Mouse (Mus musculus) mature B cell (primary cell): ENCODE results near the gene Snx14.
"Not testable (repeated sequence)": the region's sequence is repeated elsewhere in the genome, so short reads cannot be mapped to it uniquely, and the experiment has no call there.

Experiments used
- in situ Hi-C: fragments of 300-500 bp; cut with MboI; formaldehyde crosslinking; loops from 2 replicates; pipeline ENCODE4 v1.14.3; 2019

Gene Snx14

DNA sequence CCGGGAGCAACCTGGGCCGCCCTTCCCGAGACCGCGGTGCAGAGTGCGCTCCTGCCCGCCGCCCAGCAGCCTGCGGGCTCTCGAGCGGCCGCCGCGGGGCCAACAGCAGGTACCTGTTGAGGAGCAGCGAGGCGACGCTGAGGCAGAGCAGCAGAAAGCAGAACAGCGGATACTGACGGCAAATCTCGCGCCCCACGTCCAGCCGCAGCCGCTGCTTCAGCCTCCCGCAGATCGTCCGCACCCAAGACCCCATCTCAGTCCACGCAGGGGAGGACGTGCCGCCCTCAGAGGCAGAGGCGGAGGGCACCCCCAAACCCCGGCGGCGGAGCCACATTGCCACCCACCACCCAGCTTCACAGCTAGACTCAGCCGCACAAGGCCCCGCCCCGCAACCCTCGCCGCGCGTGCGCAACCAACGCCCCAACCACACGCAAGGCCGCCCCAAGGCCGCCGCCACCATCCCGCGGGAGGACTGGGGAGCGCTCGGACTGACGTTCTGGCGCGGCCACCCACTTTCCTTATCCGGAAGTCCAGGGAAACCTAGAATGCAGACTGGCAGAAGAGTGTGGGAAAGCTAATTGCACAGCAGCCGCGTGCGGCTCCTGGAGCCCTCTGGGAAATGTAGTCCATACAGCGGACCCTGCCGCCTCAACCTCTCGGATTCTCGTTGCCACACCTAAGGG is at the start of gene Snx14:
Gene Snx14, minus strand, starts transcription at position 404 of the 683 bp plus-strand sequence.
- in situ Hi-C loops, result no loop called here

DNA sequence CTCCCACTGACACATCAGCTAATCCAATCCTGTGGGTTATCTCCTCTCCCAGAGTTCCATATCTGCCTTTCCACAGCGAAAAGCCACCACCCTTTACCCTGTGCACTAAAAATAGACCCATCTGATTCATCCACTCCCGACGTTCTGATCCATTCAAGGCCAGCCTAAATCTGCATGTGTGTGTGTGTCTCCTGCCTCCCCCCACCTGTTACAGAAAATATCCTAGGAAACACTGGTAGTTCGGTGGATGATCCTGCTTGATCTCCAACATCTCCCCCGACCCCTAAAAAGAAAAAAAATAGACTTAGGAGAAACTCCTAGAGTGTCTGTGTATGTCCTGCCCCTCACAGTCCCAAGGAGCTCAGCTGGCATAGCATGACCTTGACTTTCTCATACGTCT is 45.8 kb upstream of the Snx14 start:
- in situ Hi-C loops, result loop anchor here (5.0 kb wide), 1 partner anchor 38 kb away; no protein-coding TSS in a partner anchor

DNA sequence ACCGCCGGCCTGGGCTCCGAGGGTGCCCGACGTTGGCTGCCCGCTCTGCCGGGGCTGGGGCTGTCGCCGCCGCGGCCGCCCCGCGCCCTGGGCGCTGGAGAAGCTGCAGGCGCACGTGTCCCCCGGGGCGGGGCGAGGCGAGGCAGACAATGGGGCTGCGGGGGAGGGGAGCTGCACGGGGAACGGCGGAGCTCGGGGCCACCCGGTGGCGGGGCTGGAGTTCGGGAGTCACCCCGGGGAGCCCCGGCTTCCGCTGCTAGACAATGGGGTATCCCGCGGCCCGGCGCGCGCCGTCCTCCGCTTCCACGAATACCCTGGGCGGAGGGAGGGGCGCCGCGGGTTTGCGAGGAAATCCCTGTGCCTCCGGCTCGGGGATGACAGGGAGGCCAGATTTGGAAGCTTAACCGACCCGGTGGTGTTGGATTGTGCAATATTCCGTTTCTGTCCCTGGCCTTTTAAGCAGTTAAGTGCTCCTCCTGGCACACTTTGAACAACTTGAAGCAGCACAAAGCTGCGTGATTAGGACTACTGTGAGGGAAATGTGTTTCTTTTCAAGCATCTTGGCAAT is 44.2 kb upstream of the Snx14 start:
- in situ Hi-C loops, result loop anchor here (5.0 kb wide), 1 partner anchor 39 kb away; no protein-coding TSS in a partner anchor

DNA sequence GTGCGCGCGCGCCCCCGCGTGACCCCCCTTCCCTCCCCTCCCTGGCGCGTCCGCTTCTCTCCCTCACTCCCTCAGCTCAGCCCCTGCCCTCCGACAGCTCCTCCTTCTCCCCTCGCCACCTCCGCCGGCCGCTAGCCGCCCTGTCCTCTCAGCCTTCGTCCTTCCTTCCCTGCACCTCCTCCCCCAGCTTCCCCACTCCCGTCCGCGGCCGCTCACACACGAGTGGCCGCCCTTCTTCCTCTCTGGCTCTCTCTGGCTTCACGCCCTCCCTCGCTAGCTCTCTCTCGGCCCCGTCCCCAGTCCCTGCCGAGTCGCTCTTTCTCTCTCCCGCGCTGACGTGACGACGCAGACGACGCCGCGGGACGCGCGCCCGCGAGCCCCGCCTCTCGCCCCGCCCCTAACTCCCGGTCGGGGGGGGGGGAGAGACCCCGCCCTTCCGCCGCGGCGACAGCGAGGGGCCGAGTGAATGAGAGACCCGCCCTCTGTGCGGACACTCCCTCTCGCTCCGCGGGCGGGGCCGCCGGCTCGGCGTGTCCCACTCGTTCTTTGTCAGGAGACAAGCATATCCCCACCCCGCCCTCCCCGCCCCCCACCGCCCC is 43.6 kb upstream of the Snx14 start, which contains the start of gene Syncrip:
Gene Syncrip, minus strand, starts transcription at position 345 of the 599 bp plus-strand sequence.
- in situ Hi-C loops, result loop anchor here (5.0 kb wide), 1 partner anchor 40 kb away; no protein-coding TSS in a partner anchor

DNA sequence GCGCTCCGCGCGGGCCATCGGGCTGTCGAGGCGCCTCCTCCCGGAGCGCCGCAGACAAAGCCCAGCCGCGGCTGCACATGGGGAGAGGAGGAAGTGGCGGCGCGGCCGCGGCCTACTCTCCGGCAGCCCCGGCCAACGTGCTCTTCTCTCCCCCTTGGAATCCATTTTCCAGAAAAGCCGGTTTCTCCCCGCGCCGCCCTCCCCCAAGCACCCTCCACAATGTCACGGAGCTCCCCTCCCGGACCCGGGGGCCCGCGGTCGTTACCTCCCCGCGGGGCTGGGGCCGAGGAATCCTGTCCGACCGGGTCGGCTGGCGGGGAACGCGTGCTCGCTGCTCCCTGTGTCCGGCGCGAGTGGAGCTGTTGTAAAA is 43.0 kb upstream of the Snx14 start:
- in situ Hi-C loops, result loop anchor here (5.0 kb wide), 1 partner anchor 41 kb away; no protein-coding TSS in a partner anchor

DNA sequence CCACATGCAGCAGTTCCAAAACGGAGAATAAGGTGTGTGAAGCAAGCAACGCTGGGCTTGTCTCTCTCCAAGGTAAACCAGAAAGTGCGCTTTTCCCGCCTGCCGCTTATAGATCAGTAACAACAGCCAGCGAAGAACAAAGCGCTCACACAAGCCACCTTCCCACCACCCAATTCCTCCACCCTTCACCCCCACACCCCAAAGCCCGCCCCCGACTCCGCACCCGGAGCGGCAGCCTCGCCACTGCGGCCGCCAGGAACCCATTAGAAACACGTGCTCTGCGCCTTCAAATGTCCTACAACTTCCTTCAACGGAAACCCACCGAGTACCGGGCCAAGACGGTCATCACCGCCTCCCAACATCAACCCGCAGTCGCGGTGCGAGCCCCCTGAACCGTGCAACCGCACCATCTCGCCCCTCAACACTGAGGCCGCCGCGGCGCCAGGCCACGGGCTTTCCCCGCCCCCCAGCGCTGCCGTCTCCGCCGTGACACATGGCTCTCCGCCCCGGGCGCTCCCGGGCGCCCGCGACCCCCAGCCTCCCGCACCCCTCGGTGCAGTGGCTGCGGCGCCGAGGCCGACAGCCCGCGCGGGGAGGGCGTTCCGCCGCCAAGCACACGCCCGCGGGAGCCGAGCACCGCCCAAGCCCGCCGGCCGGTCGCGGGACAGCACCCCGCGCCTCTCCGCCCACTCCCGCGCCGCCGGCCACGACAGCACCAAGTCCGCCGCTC is 42.5 kb upstream of the Snx14 start:
- in situ Hi-C loops, result loop anchor here (5.0 kb wide), 1 partner anchor 41 kb away; no protein-coding TSS in a partner anchor

DNA sequence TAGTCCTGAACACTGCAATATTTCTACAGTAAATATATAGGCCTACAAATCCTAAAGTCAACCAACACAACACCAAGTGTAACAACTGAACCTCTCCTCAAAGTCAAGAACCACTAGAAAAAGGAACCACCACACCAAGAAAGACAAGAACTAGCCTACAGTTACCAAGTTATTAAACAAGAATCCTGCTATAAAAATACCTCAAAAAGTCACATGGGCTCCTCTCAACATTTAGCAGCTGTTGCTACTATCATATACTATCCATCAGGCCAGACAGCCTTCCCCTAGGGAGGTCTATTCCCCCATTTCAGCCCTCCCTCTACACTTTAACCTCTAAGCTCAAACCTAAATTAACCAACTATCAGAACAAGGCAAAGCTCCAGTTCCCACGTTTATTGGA is 41.4 kb upstream of the Snx14 start:
- in situ Hi-C loops, result loop anchor here (5.0 kb wide), 1 partner anchor 42 kb away; no protein-coding TSS in a partner anchor

DNA sequence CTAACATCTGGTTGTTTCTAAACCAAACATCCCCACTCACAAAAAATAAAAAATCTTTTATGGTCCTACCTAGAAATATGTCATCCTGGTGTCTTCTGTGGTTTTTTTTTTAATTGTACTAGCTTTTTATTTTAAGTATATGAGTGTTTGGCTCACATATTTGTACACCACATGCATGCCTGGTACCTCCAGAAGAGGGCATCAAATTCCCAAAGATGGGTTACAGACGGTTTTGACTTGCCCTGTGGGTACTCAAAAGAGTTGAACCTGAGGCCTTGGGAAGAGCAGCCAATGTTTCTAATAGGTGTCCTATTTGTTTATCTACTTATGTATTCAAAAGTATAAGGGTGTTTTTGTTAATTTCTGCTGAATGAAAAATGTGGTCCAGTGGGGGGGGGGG is 37.4 kb upstream of the Snx14 start:
- in situ Hi-C loops, result no loop called here

DNA sequence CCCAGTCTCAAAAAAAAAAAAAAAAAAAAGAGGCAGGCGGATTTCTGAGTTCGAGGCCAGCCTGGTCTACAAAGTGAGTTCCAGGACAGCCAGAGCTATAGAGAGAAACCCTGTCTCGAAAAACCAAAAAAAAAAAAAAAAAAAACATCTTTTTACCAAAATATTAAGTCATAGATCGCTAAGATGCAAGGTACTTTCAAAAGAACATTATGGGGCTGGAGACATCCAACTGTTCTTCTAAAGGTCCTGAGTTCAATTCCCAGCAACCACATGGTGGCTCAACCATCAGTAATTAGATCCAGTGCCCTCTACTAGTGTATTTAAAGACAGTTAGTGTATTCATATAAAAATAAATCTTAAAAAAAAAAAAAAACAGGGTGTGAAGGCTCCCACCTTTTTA is 22.3 kb upstream of the Snx14 start:
- in situ Hi-C loops, result not testable (repeated sequence)

DNA sequence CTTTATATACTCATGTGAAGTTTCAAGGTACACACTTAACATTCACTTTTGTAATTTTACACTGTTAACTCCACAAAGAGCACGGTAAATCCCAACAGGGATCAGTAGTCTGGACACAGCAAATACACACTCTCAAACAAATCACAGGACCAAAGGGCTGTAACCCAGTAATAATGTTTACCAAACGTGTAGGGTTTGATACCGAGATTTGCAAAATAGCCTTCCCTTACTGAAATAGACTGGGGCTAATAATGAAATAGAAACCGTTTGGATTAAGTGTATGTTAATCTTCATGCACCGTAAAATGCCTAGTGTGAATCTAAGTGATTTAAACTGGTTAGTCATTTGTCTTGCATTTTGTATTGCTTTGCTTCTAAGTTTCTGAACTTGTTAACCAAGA is 1.2 kb upstream of the Snx14 start:
- in situ Hi-C loops, result no loop called here

DNA sequence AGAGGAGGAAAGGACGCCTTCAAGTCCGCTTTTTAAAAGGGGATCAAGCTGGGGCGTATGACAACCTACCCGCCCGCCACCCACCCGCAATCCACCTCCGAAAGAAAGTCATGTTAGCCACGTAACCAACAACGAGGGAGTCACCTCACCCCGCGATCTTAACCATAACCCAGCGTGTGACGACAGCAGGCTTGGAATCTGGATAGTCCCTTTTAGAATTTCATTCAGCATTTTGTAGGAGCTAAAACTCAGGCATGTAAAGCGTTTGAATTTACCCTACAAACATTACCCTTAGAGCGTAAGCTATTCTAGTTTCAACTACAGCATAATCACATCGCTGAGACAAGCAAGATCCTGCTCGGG is 461 bp upstream of the Snx14 start:
- in situ Hi-C loops, result no loop called here

DNA sequence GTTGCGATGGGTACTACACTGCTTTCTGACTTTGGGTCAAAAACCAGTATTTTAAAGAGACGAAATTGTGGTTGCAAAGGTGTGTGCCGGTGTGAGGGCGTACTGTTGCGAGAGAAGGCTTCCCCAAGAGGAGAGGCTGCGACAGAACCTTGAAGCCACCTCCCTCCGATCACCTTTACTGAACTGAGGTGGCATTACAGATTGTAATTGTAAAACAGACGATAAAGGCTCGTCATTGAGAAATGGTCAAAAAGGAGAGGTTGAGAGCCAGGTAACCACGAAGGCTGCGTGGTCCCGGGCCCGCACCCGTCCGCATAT is 562 bp downstream of the Snx14 start:
- in situ Hi-C loops, result no loop called here

DNA sequence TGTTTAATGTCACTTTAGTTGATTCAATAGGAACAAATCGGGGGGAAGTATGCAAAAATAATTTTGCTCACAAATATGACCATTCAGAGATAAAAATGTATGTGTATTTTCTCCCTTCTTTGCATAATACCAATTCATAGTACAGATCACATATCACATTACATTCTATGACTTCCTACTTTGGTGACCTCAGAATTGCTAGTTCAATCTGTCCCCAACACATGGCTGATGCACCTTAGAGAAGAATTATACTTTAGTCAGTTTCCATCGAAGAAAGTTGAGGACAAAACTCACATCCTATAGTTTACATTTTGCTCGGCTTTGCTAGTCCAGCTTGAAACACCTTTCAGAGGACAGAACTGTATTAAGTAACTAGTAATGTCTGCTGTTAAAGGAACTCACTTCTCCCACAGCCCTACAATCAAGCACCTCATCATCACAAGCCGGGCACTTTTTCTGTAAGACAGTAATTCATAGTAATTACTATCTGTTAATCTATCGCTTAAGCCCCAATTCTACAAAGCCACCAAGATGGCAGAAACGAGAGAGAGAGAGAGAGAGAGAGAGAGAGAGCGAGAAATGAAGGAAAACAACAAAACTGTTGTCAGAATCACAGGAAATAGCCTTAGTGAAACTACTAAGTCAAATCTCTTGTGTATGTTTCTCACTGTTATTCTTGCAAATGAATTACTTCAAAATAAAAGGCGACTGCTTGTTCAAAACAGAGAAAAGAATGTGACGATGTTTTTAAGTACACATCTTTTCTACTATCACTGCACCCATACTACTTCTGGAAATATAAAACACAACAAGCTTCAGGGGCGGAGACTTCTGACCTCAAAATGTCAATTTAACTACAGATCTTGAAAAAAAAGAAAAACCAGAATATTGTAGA is 1.2 kb downstream of the Snx14 start:
- in situ Hi-C loops, result no loop called here

DNA sequence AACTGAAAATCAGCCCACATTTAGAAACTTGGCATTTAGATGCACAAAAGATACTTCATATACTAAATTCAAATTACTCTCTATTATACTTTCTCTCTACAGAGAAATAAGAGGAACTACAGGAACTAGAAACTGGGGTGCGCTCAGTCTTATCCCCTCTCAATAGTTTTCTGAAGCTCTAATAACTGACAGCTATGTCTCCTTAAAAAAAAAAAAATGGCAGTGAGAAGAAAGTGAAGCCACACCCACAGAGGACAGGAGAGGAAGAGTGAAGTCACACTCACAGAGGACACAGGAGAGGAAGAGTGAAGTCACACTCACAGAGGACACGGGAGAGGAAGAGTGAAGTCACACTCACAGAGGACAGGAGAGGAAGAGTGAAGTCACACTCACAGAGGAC is 14.4 kb downstream of the Snx14 start:
- in situ Hi-C loops, result no loop called here

DNA sequence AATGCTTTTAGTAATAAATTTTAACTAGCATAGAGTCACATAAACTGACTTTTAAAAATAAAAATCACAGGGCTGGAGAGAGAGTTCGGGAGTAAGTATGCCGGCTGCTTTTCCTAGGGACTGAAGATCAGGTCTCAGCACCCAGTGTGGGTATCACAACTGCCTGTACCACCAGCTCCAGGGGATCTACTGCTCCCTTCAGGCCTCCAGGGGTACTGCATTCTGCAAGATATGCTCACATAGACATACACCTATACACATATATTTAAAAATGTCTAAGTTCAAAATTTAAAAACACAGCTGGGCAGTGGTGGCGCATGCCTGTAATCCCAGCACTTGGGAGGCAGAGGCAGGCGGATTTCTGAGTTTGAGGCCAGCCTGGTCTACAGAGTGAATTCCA is 16.3 kb downstream of the Snx14 start:
- in situ Hi-C loops, result no loop called here

DNA sequence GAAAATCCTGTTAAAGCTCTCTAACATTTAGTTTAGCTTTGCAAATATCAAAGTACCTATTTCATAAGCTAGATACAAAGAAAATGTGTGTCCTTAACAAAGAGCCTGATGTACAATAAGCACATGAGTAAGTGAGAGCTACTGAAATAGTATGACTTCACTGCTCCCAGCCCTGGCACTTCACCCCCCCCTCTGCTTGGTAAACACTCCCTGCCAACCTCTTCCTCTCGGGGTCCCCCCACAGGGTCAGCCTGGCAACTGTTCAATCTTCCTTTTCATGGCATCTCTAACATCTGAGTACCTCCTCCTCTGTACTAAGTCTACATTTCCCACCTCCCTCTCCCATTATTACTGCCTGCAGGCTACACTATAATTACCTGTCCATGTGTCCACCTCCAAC is 22.0 kb downstream of the Snx14 start:
- in situ Hi-C loops, result no loop called here

DNA sequence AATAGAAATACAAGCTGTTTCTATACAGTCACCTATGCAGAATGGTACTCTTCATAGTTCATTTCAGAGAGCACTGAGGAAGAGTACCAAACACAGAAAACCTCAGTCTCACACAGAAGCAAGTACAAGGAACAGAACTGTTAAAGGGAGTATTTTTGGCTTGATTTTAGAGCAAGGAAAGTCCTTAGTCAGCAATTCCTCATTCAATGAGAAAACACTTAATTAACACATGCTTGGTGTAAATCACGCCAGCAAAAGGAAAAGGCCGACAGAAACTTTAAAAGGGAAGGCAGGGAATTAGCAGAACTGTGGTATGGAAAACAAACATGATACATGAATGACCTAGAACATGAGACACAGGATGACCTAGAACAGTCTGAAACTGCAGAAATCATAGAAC is 28.8 kb downstream of the Snx14 start:
- in situ Hi-C loops, result no loop called here

DNA sequence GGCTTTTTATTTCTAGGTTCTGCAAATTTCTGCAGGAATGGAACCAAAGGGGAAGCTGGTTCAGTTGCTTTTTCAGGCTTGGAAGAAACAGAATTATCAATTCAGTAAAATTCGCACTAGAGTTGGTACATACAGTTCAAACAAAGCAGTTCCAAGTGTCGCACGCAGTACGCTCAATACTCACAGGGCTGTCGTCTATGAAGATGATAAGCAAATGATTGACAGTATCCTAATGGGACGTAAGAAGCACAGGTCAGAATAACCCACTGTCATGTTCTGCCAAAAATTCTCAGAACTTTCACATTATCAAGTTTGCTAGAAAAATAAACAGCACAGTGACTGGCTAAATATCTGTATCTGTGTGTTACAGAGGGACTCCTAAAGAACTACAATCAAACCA is 34.2 kb downstream of the Snx14 start:
- in situ Hi-C loops, result no loop called here

DNA sequence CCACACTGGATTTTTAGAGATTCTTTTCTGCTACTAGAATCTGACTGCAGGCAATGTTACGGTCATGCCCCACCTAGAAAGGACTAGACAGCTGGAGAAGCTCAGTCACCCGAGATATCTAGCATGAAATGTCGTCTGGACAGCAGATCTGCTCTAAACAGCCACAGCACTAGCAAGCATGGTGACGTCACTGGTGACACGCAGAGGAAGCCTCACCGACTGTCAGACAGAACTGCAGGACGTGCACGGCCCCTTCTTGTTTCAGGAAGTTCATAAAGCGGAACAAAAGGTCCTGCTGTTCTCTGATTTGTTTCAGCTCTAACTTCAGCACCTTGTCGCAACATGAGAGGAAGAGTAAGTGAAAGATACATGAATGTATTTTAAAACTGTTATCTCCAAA is 34.7 kb downstream of the Snx14 start:
- in situ Hi-C loops, result no loop called here

DNA sequence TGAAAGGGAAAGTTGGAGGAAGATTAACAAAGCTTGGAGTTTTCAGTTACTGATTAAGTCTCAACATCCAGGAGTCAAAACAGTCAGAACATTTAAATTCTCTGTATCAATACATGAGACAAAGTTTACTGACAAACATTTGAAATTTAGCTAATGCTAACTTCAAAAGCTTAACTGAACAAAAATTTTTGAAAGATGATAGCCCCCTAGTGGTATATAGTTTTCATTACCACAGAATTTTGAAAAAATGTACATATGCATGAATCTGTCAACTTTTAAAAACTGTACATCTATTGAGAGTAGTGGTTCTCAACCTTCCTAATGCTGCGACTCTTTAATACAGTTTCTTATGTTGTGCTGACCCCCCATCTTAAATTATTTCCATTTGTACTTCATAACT is 40.3 kb downstream of the Snx14 start:
- in situ Hi-C loops, result no loop called here

DNA sequence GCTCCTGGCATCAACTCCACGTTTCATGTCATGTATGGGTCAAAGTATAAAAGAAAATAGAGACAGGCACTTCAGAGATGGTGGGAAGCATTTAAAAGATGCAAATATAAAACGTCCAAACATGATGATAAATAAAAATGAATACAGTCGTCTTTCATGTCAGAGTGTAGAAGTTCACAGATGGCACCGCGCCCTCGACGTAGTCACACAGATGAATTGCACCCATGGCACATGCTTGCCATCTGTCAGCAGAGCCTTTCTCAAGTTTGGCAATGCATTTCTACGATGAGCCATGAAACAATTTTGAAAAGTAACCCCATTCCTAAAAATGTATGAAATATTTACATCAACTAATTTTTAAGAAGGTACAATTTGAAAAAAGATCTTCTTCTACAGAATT is 43.9 kb downstream of the Snx14 start:
- in situ Hi-C loops, result no loop called here

DNA sequence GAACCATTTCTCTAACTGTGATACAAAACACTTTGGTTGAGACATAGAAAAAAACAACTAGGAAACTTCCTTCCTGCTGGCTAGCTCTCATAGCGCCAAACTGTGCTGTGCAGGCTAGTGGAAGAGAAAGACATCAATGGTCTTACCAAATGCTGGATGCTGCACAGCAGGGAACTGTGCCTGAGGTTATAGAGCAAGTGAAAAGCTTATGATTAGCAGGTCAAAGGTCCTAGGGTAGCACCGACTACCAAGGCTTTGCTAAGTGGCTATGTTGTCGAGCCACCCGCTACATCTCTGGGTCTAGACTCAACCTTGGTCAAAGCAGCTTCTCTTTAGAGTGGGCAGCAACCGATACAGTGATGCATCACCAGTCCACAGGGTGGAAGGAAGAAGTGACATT is 49.9 kb downstream of the Snx14 start:
- in situ Hi-C loops, result no loop called here
